Mouse (Mus musculus) mature B cell (primary cell): ENCODE measurements around the gene Llcfc1.

ENCODE experiments used
- in situ Hi-C: fragments of 300-500 bp; cut with MboI; formaldehyde crosslinking; loops from 2 replicates; pipeline ENCODE4 v1.14.3; 2019

The Llcfc1 gene

GRCm38 (mm10) chr6:41704123-41704522, 19.9 kb downstream of the Llcfc1 start, which contains the start of gene Kel:
Kel (minus strand) TSS chr6:41704339.
- in situ Hi-C loops, result no loop called here

DNA sequence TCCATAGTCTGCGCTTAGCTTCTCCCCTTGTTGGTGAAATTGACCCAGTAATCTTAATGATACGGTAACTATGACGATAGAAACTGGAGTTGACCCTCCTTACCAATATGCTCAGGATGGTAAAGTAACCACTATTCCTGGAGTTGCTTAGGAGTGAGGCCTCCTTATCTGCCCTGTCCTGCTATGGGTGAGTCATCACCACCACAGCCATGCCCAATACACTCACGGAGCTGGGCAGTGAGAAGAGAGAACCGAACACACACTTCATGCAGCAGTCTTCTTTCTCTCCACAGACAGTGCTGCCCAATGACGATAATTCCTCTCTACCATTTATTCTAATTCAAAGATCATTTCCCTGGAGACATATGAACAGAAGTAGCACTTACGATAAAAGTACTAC, 22.0 kb downstream of the Llcfc1 start:
- in situ Hi-C loops, result no loop called here

DNA sequence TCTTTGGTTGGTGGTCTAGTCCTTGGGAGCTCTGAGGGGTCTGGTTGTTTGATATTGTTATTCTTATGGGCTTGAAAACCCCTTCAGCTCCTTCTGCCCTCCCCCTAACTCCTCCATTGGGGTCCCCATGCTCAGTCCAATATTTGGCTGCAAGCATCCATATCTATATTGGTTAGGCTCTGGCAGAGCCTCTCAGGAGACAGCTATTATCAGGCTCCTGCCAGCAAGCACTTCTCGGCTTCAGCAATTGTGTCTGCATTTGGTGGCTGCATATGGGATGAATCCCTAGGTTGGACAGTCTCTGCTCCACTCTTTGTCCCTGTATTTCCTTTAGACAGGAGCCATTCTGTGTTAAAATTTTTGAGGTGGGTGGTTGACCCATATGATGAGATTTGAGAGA, 26.1 kb downstream of the Llcfc1 start:
- in situ Hi-C loops, result no loop called here

- in situ Hi-C loops, result no loop called here
These were observed 37.2 kb downstream of the Llcfc1 start for GRCm38 (mm10) chr6:41721430-41721829.

GRCm38 (mm10) chr6:41727989-41728609, 43.9 kb downstream of the Llcfc1 start:
- in situ Hi-C loops, result no loop called here

DNA sequence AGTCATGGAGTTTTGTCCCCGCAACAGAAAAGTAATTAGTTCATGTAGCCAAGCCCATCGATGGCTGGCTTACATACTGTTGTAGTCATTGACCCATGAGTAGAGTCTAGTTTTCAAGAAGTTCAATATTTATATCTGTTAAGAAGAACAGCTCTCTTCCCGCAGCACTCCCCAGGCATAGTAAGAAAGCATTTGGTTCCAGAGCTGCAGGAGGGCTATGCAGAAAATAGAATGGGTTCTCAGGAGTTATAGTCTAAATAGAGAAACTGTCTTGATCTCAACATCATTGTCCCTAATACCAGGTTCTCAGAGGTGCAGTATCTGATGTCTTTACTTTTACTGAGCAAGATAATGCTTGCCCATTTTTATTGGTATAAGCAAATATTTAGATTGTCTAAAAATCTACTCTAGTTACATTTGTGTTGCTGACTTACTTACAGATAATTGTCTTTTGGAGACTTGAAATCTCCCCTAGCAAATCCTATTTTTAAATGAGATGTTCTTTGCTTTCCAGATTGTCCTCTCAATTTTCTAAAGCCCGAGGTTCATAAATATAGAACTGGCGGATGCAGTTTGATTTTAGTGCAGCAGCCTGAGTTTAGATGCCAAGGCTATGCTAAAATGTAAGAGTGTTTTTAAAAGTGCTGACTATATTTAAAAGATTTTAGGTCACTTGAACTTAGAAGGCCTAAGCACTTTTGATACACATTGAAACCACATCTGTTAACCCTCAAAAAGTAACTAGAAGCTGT, 50.7 kb downstream of the Llcfc1 start:
- in situ Hi-C loops, result no loop called here
